Mouse (Mus musculus): ENCODE measurements around the gene Cdt1. TPM values are rescaled to one million over a fixed set of nuclear protein-coding genes. Genes with fewer than 3 reads are reported as not detected.

Gene Cdt1
- polyA plus RNA-seq, 2 experiments, result 34.0 to 79.0 TPM

DNA sequence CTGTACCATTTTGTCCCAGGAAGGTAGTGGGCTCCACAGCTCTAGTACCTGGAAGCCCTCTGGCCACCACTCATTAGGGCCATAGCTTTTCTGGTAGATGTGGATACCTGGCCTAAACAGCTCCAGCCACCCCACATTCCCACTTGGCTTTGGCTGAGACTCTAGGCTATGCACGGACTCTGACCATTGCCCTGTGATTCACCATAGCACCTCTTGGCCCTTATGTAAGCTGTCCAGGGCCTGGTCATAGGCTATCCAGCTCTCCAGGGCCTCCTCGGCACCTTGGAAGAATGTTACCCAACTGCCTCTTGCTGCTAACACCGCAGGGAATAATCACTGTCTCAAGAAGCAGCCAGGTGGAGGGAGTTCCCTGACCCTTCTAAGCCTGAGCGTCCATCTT, 38.7 kb upstream of the Cdt1 start:
- ATAC-seq (ENCODE audit: low FRiP score, low read depth) (no peak), DNase-seq (ENCODE audit: low spot score) (no peak)
- Histone ChIP-seq H3K27me3 (ENCODE audit: control insufficient read depth, insufficient read depth, low read length) (no peaks in the 10 kb centered on the region), H3K9me3 (ENCODE audit: control insufficient read depth, low read length) (no peaks in the 10 kb centered on the region), H3K4me2 (replicated peaks; ENCODE audit: low read depth, low read length, severe bottlenecking) (no peak overlapping the region), H3K9ac (ENCODE audit: low read depth, low read length, severe bottlenecking) (no peak overlapping the region), H3K4me1 (ENCODE audit: control insufficient read depth, insufficient read depth, low read length) (peaks cover 21% of the 10 kb centered on the region), H3K36me3 (ENCODE audit: control insufficient read depth, insufficient read depth, low read length) (no peaks in the 10 kb centered on the region), H3K4me3 (replicated peaks; ENCODE audit: low read length) (no peak overlapping the region), H3K27ac (replicated peaks; ENCODE audit: low read depth, low read length) (no peak overlapping the region)
- 91% methylated on average over 4 of the region's 4 CpGs for WGBS
- TF ChIP-seq POLR2A (IDR thresholded peaks at IDR 0.05; ENCODE audit: borderline replicate concordance, extremely low read depth, insufficient read depth, insufficient read length), result no peak

DNA sequence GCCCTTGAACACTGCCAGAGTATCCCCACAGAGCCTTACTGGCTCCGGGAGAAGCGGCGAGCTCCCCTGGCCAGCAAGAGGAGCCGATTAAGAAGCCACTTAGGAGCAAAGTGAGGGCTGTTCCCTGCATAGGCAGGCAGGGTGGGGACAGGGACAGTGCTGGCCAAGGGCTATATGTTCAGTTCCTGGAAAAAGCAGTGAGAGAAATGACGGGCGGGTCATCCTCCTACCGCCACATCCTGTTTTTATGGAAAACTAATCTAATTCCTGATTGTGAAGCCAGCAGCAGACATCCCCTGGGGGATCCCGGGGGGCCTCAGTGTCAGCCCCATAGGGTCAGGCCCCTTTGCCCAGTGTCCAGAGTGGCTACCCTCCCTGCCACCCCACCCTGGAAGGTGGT, 36.5 kb upstream of the Cdt1 start:
- Histone ChIP-seq H3K27ac (replicated peaks; ENCODE audit: low read depth, low read length) (no peak overlapping the region), H3K9ac (ENCODE audit: low read depth, low read length, severe bottlenecking) (no peak overlapping the region), H3K4me1 (ENCODE audit: control insufficient read depth, insufficient read depth, low read length) (peaks cover 2% of the 10 kb centered on the region; the same call in 1 of the 2 replicates), H3K9me3 (ENCODE audit: control insufficient read depth, low read length) (no peaks in the 10 kb centered on the region), H3K27me3 (ENCODE audit: control insufficient read depth, insufficient read depth, low read length) (no peaks in the 10 kb centered on the region), H3K4me3 (replicated peaks; ENCODE audit: low read length) (no peak overlapping the region), H3K36me3 (ENCODE audit: control insufficient read depth, insufficient read depth, low read length) (no peaks in the 10 kb centered on the region), H3K4me2 (replicated peaks; ENCODE audit: low read depth, low read length, severe bottlenecking) (no peak overlapping the region)
- TF ChIP-seq POLR2A (IDR thresholded peaks at IDR 0.05; ENCODE audit: borderline replicate concordance, extremely low read depth, insufficient read depth, insufficient read length), result no peak
- WGBS, result 78% methylated on average over 8 of the region's 8 CpGs
- no peak for DNase-seq (ENCODE audit: low spot score)
- no peak for ATAC-seq (ENCODE audit: low FRiP score, low read depth)

DNA sequence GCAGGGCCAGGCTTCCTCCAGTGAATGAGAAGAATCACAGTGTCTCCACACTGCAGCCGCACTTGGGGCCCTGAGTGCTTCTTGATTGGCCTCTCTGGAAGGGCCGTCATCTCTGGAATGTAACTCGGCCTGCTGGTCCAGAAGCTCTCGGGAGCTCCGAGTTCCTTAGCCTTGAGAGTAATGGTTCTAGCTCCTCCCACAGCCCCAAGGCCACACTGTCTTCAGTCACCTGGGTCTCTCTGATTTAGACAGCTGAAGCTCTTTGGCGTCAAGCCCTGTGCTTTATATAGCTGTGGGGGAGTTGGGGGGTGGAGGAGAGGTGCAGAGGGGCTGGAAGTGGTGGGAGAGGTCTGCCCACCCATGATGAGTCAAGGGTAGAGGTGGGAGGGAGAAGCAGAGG, 30.8 kb upstream of the Cdt1 start:
- 20% methylated on average over 6 of the region's 6 CpGs for WGBS
- no peak for TF ChIP-seq POLR2A (IDR thresholded peaks at IDR 0.05; ENCODE audit: borderline replicate concordance, extremely low read depth, insufficient read depth, insufficient read length)
- Histone ChIP-seq H3K4me1 (ENCODE audit: control insufficient read depth, insufficient read depth, low read length) (peaks cover 8% of the 10 kb centered on the region), H3K4me2 (replicated peaks; ENCODE audit: low read depth, low read length, severe bottlenecking) (no peak overlapping the region), H3K27ac (replicated peaks; ENCODE audit: low read depth, low read length) (peak overlapping the region; percentile 63), H3K27me3 (ENCODE audit: control insufficient read depth, insufficient read depth, low read length) (no peaks in the 10 kb centered on the region), H3K9me3 (ENCODE audit: control insufficient read depth, low read length) (no peaks in the 10 kb centered on the region), H3K36me3 (ENCODE audit: control insufficient read depth, insufficient read depth, low read length) (no peaks in the 10 kb centered on the region), H3K9ac (ENCODE audit: low read depth, low read length, severe bottlenecking) (no peak overlapping the region; the same call in 1 of the 2 replicates), H3K4me3 (replicated peaks; ENCODE audit: low read length) (no peak overlapping the region)
- peak; percentile 80 for ATAC-seq (ENCODE audit: low FRiP score, low read depth)
- DNase-seq (ENCODE audit: low spot score), result peak; percentile 80

GRCm38 (mm10) chr8:122537812-122538211, 30.0 kb upstream of the Cdt1 start:
- Histone ChIP-seq H3K36me3 (ENCODE audit: control insufficient read depth, insufficient read depth, low read length) (no peaks in the 10 kb centered on the region), H3K9me3 (ENCODE audit: control insufficient read depth, low read length) (no peaks in the 10 kb centered on the region), H3K27ac (replicated peaks; ENCODE audit: low read depth, low read length) (no peak overlapping the region), H3K4me1 (ENCODE audit: control insufficient read depth, insufficient read depth, low read length) (peaks cover 8% of the 10 kb centered on the region), H3K4me2 (replicated peaks; ENCODE audit: low read depth, low read length, severe bottlenecking) (no peak overlapping the region), H3K27me3 (ENCODE audit: control insufficient read depth, insufficient read depth, low read length) (no peaks in the 10 kb centered on the region), H3K4me3 (replicated peaks; ENCODE audit: low read length) (no peak overlapping the region), H3K9ac (ENCODE audit: low read depth, low read length, severe bottlenecking) (no peak overlapping the region)
- DNase-seq (ENCODE audit: low spot score), result no peak
- no peak for ATAC-seq (ENCODE audit: low FRiP score, low read depth)
- WGBS, result 80% methylated on average over 2 of the region's 2 CpGs
- no peak for TF ChIP-seq POLR2A (IDR thresholded peaks at IDR 0.05; ENCODE audit: borderline replicate concordance, extremely low read depth, insufficient read depth, insufficient read length)

DNA sequence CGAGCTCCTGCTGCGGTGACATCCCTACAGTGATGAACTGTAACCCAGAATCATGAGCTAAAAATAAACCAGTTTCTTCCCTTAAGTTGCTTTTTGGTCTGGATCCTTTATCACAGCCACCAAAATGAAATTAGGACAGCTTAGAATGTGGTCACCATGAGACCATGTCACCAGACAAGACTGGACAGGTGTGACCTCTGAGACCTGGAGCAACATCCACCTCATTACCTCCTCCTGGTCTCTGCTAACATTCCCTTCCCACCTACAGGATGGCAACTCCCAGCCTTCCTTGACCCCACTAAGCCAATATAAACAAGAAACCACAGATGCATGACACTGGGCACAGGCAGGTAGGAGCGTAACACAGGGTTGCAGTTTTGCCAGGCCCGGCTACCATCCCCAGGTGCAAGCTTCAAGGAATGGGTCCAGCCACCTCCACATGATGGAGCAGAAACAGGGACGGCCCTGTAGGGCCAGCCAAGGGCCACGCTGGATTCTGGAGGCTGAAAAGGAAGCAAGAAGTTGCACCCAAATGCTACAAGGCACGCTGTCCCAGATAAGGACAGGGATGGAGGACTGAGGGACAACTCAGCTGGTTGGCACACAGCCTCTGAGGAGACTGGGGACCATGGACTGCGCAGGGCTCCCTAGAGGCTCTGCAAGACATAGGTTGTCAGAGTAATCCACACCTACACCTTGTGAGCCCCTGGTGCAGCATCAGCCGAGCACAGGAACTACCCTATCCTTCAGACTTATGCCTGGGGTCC, 29.3 kb upstream of the Cdt1 start:
- WGBS, result 89% methylated on average over 9 of the region's 9 CpGs
- no peak overlapping the region for H3K9ac ChIP-seq (ENCODE audit: low read depth, low read length, severe bottlenecking)
- ATAC-seq (ENCODE audit: low FRiP score, low read depth), result no peak

More for the DNA sequence above, 29.3 kb upstream of the Cdt1 start:
- Histone ChIP-seq H3K4me3 (replicated peaks; ENCODE audit: low read length) (no peak overlapping the region), H3K27me3 (ENCODE audit: control insufficient read depth, insufficient read depth, low read length) (no peaks in the 10 kb centered on the region), H3K9me3 (ENCODE audit: control insufficient read depth, low read length) (no peaks in the 10 kb centered on the region), H3K4me1 (ENCODE audit: control insufficient read depth, insufficient read depth, low read length) (peaks cover 8% of the 10 kb centered on the region), H3K27ac (replicated peaks; ENCODE audit: low read depth, low read length) (no peak overlapping the region), H3K4me2 (replicated peaks; ENCODE audit: low read depth, low read length, severe bottlenecking) (no peak overlapping the region), H3K36me3 (ENCODE audit: control insufficient read depth, insufficient read depth, low read length) (0 out of 2 replicates have a peak, but pooled peaks cover 4% of the 10 kb centered on the region)
- no peak for DNase-seq (ENCODE audit: low spot score)
- no peak for TF ChIP-seq POLR2A (IDR thresholded peaks at IDR 0.05; ENCODE audit: borderline replicate concordance, extremely low read depth, insufficient read depth, insufficient read length)

Data from limb, embryonic 14.5 days (tissue).